Mouse (Mus musculus): Measurements from ENCODE around the gene Tub. TPM values are rescaled to one million over a fixed set of nuclear protein-coding genes. Genes with fewer than 3 reads are reported as not detected.

Tub gene
- polyA plus RNA-seq (2012; fragmentation: generic; extraction: Trizol): 0.01 TPM
- long read RNA-seq, experiment 1: 0 reads
- long read RNA-seq, experiment 2: 0 reads

DNA sequence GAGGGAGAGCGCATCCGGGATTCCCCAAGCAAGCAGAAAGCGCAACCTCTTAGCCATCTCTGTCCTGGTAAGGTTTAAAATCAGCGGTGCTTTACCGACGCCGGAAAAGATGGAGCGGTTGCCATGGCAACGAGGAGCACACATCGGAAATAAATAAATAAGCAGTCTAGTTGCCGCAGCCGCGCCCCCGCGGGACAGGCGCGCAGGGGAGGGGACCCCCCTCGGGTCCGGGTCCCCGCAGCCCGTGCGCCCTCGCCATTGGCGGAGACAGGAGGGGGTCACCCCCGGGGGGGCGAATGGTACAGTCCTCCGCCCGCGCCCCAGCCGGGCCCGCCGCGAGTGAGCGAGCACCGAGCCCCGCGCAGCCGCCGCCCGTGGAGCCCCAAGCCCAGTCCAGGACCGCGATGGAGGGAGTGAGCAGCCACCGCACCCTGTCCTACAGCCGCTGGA, at the start of gene Tub:
Gene Tub (plus strand): TSS at position 27 of the 450 bp plus-strand sequence.
- H3K36me3 ChIP-seq (ENCODE audit: control insufficient read depth, insufficient read depth): peaks cover 10% of the 10 kb centered on the region
- H3K79me3 ChIP-seq (ENCODE audit: low read depth): no peaks in the 10 kb centered on the region
- H3K27me3 ChIP-seq (ENCODE audit: control insufficient read depth, insufficient read depth, insufficient read length): peaks cover 9% of the 10 kb centered on the region
- no peak within 1 kb of the TSS for H3ac ChIP-seq (ENCODE audit: control insufficient read depth, insufficient read length, low read depth)
- H3K79me2 ChIP-seq (ENCODE audit: control insufficient read depth, insufficient read depth): no peaks in the 10 kb centered on the region
- TF ChIP-seq MAX (IDR thresholded peaks at IDR 0.05): no peak
- no peak for TF ChIP-seq MYOD1 (IDR thresholded peaks at IDR 0.05; ENCODE audit: control insufficient read depth, insufficient read length, low read depth)
- TF ChIP-seq CEBPB (IDR thresholded peaks at IDR 0.05; ENCODE audit: low read depth): no peak
- no peak for TF ChIP-seq MYOG (IDR thresholded peaks at IDR 0.05; ENCODE audit: control insufficient read depth, extremely low read depth, insufficient read length)
- no peak for TF ChIP-seq FOSL1 (IDR thresholded peaks at IDR 0.05; ENCODE audit: insufficient read depth, low read length, poor library complexity, severe bottlenecking)
- no peak for TF ChIP-seq USF1 (IDR thresholded peaks at IDR 0.05; ENCODE audit: low read depth)
- no peak for TF ChIP-seq CTCF (IDR thresholded peaks at IDR 0.05; ENCODE audit: control insufficient read depth, insufficient read depth, insufficient read length)
- H3K4me3 ChIP-seq (ENCODE audit: insufficient read depth, poor library complexity, severe bottlenecking): no peak within 1 kb of the TSS

- H3K79me2 ChIP-seq (ENCODE audit: control insufficient read depth, insufficient read depth): no peaks in the 10 kb centered on the region
- TF ChIP-seq USF1 (IDR thresholded peaks at IDR 0.05; ENCODE audit: low read depth) (no peak), MYOG (IDR thresholded peaks at IDR 0.05; ENCODE audit: control insufficient read depth, extremely low read depth, insufficient read length) (no peak), FOSL1 (IDR thresholded peaks at IDR 0.05; ENCODE audit: insufficient read depth, low read length, poor library complexity, severe bottlenecking) (no peak), CEBPB (IDR thresholded peaks at IDR 0.05; ENCODE audit: low read depth) (no peak), MAX (IDR thresholded peaks at IDR 0.05) (no peak), MYOD1 (IDR thresholded peaks at IDR 0.05; ENCODE audit: control insufficient read depth, insufficient read length, low read depth) (no peak), CTCF (IDR thresholded peaks at IDR 0.05; ENCODE audit: control insufficient read depth, insufficient read depth, insufficient read length) (no peak)
- no peaks in the 10 kb centered on the region for H3K27me3 ChIP-seq (ENCODE audit: control insufficient read depth, insufficient read depth, insufficient read length)
- H3K4me3 ChIP-seq (ENCODE audit: insufficient read depth, poor library complexity, severe bottlenecking): no peak overlapping the region
- no peaks in the 10 kb centered on the region for H3K36me3 ChIP-seq (ENCODE audit: control insufficient read depth, insufficient read depth)
- H3K79me3 ChIP-seq (ENCODE audit: low read depth): no peaks in the 10 kb centered on the region
- H3ac ChIP-seq (ENCODE audit: control insufficient read depth, insufficient read length, low read depth): no peak overlapping the region
Measured at GRCm38 (mm10) chr7:108903969-108904368, 46.2 kb upstream of the Tub start.

- Histone ChIP-seq H3K79me2 (ENCODE audit: control insufficient read depth, insufficient read depth) (no peaks in the 10 kb centered on the region), H3K4me3 (ENCODE audit: insufficient read depth, poor library complexity, severe bottlenecking) (no peak overlapping the region)
Measured at GRCm38 (mm10) chr7:108927043-108927442, 23.1 kb upstream of the Tub start.

GRCm38 (mm10) chr7:108928280-108929188, 21.6 kb upstream of the Tub start:
- Histone ChIP-seq H3ac (ENCODE audit: control insufficient read depth, insufficient read length, low read depth) (no peak overlapping the region), H3K36me3 (ENCODE audit: control insufficient read depth, insufficient read depth) (no peaks in the 10 kb centered on the region), H3K79me3 (ENCODE audit: low read depth) (no peaks in the 10 kb centered on the region), H3K4me3 (ENCODE audit: insufficient read depth, poor library complexity, severe bottlenecking) (no peak overlapping the region), H3K27me3 (ENCODE audit: control insufficient read depth, insufficient read depth, insufficient read length) (no peaks in the 10 kb centered on the region), H3K79me2 (ENCODE audit: control insufficient read depth, insufficient read depth) (no peaks in the 10 kb centered on the region)
- no peak for TF ChIP-seq FOSL1 (IDR thresholded peaks at IDR 0.05; ENCODE audit: insufficient read depth, low read length, poor library complexity, severe bottlenecking)
- TF ChIP-seq USF1 (IDR thresholded peaks at IDR 0.05; ENCODE audit: low read depth): no peak
- TF ChIP-seq CEBPB (IDR thresholded peaks at IDR 0.05; ENCODE audit: low read depth): no peak
- TF ChIP-seq MYOD1 (IDR thresholded peaks at IDR 0.05; ENCODE audit: control insufficient read depth, insufficient read length, low read depth): no peak
- TF ChIP-seq MAX (IDR thresholded peaks at IDR 0.05): no peak
- no peak for TF ChIP-seq MYOG (IDR thresholded peaks at IDR 0.05; ENCODE audit: control insufficient read depth, extremely low read depth, insufficient read length)
- no peak for TF ChIP-seq CTCF (IDR thresholded peaks at IDR 0.05; ENCODE audit: control insufficient read depth, insufficient read depth, insufficient read length)

More at GRCm38 (mm10) chr7:108927043-108927442, 23.1 kb upstream of the Tub start:
- Histone ChIP-seq H3K79me3 (ENCODE audit: low read depth) (no peaks in the 10 kb centered on the region), H3K36me3 (ENCODE audit: control insufficient read depth, insufficient read depth) (no peaks in the 10 kb centered on the region), H3ac (ENCODE audit: control insufficient read depth, insufficient read length, low read depth) (no peak overlapping the region), H3K27me3 (ENCODE audit: control insufficient read depth, insufficient read depth, insufficient read length) (no peaks in the 10 kb centered on the region)
- TF ChIP-seq CEBPB (IDR thresholded peaks at IDR 0.05; ENCODE audit: low read depth): no peak
- TF ChIP-seq USF1 (IDR thresholded peaks at IDR 0.05; ENCODE audit: low read depth): no peak
- no peak for TF ChIP-seq MAX (IDR thresholded peaks at IDR 0.05)
- TF ChIP-seq MYOG (IDR thresholded peaks at IDR 0.05; ENCODE audit: control insufficient read depth, extremely low read depth, insufficient read length): no peak
- TF ChIP-seq FOSL1 (IDR thresholded peaks at IDR 0.05; ENCODE audit: insufficient read depth, low read length, poor library complexity, severe bottlenecking): no peak
- TF ChIP-seq CTCF (IDR thresholded peaks at IDR 0.05; ENCODE audit: control insufficient read depth, insufficient read depth, insufficient read length): no peak
- no peak for TF ChIP-seq MYOD1 (IDR thresholded peaks at IDR 0.05; ENCODE audit: control insufficient read depth, insufficient read length, low read depth)

DNA sequence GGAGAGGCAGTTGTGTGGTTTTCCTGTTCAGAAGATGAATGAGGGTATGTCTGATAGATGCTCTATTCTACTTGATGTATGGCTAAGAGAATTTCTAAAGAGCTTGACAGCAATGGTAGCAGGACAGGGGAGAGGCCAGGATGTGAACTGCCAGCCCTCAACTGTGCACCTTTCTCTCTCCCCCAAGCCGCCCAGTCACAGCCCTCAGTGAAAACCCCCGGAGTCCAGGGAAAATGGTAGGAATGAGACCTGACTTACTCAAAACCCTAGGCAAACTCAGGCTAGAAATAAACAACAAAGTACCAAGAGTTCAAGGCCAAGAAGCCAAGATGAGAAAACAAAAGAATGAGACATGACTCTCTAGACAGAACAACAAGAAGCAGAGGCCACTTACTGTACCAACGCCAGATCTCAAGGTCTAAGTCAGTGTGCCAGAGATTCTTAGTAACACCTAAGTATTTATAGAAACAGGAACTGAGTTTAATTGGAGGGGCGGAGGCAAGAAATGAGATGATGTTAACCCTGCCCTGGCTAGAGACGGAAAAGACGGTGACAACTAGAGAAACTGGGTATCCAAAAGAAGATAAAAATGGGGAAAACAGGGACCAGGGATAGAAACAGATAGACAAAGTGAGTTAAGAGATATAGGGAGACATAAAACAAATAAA, 20.3 kb upstream of the Tub start, which contains the start of gene Nlrp10:
Gene Nlrp10 (minus strand): TSS at position 453 of the 668 bp plus-strand sequence.
- TF ChIP-seq CTCF (IDR thresholded peaks at IDR 0.05; ENCODE audit: control insufficient read depth, insufficient read depth, insufficient read length) (no peak), USF1 (IDR thresholded peaks at IDR 0.05; ENCODE audit: low read depth) (no peak), FOSL1 (IDR thresholded peaks at IDR 0.05; ENCODE audit: insufficient read depth, low read length, poor library complexity, severe bottlenecking) (no peak), MYOD1 (IDR thresholded peaks at IDR 0.05; ENCODE audit: control insufficient read depth, insufficient read length, low read depth) (no peak), MAX (IDR thresholded peaks at IDR 0.05) (no peak), CEBPB (IDR thresholded peaks at IDR 0.05; ENCODE audit: low read depth) (no peak), MYOG (IDR thresholded peaks at IDR 0.05; ENCODE audit: control insufficient read depth, extremely low read depth, insufficient read length) (no peak)
- peaks cover 5% of the 10 kb centered on the region for H3K79me2 ChIP-seq (ENCODE audit: control insufficient read depth, insufficient read depth)
- no peak within 1 kb of the TSS for H3K4me3 ChIP-seq (ENCODE audit: insufficient read depth, poor library complexity, severe bottlenecking)
- H3K36me3 ChIP-seq (ENCODE audit: control insufficient read depth, insufficient read depth): no peaks in the 10 kb centered on the region
- H3K79me3 ChIP-seq (ENCODE audit: low read depth): peaks cover 3% of the 10 kb centered on the region
- H3K27me3 ChIP-seq (ENCODE audit: control insufficient read depth, insufficient read depth, insufficient read length): no peaks in the 10 kb centered on the region
- H3ac ChIP-seq (ENCODE audit: control insufficient read depth, insufficient read length, low read depth): no peak within 1 kb of the TSS

Data from C2C12 (cell line).